Mouse (Mus musculus): ENCODE measurements around the gene Atoh7. TPM values are rescaled to one million over a fixed set of nuclear protein-coding genes. Genes with fewer than 3 reads are reported as not detected.
"Not testable (repeated sequence)": the region's sequence is repeated elsewhere in the genome, so short reads cannot be mapped to it uniquely, and the experiment has no call there.

The Atoh7 gene
- polyA plus RNA-seq (2015; fragmentation: Nextera tagmentation; extraction: Ambion mirVana), result 1.1 and 1.3 TPM in 2 replicates

- H3K9ac ChIP-seq (replicated peaks), result peak within 1 kb of the TSS; percentile 73
- H3K4me1 ChIP-seq (replicated peaks), result peaks cover 13% of the 10 kb centered on the region
- 4% methylated on average over 16 of the region's 16 CpGs for WGBS
- peaks cover 25% of the 10 kb centered on the region; the same call in 1 of the 2 replicates for H3K27me3 ChIP-seq
- peak within 1 kb of the TSS; percentile 74 for H3K4me2 ChIP-seq (replicated peaks)
- peak within 1 kb of the TSS; percentile 60 for H3K4me3 ChIP-seq (replicated peaks)
- H3K36me3 ChIP-seq, result no peaks in the 10 kb centered on the region
- H3K27ac ChIP-seq, result peak within 1 kb of the TSS; percentile 62
- no peaks in the 10 kb centered on the region for H3K9me3 ChIP-seq
- ATAC-seq, result peak; percentile 19
Measured at GRCm38 (mm10) chr10:63099521-63099920, at the start of gene Atoh7. Gene Atoh7 (plus strand): TSS chr10:63099651.

- ATAC-seq, result no peak
- Histone ChIP-seq H3K4me1 (replicated peaks) (no peaks in the 10 kb centered on the region), H3K27ac (no peak overlapping the region), H3K27me3 (no peaks in the 10 kb centered on the region), H3K4me3 (replicated peaks) (no peak overlapping the region), H3K9ac (replicated peaks) (no peak overlapping the region), H3K36me3 (no peaks in the 10 kb centered on the region), H3K4me2 (replicated peaks) (no peak overlapping the region), H3K9me3 (no peaks in the 10 kb centered on the region)
- WGBS, result 75% methylated on average over 7 of the region's 7 CpGs
Measured at GRCm38 (mm10) chr10:63051267-63051666, 48.2 kb upstream of the Atoh7 start.

GRCm38 (mm10) chr10:63052011-63052410 is 47.4 kb upstream of the Atoh7 start:
- Histone ChIP-seq H3K4me2 (replicated peaks) (no peak overlapping the region), H3K4me1 (replicated peaks) (no peaks in the 10 kb centered on the region), H3K4me3 (replicated peaks) (no peak overlapping the region), H3K27me3 (no peaks in the 10 kb centered on the region), H3K36me3 (no peaks in the 10 kb centered on the region), H3K9me3 (no peaks in the 10 kb centered on the region), H3K27ac (no peak overlapping the region), H3K9ac (replicated peaks) (no peak overlapping the region)
- no peak for ATAC-seq
- 86% methylated on average over 6 of the region's 6 CpGs for WGBS

- no peak for ATAC-seq
- H3K9me3 ChIP-seq, result no peaks in the 10 kb centered on the region
Measured at GRCm38 (mm10) chr10:63053007-63053406, 46.4 kb upstream of the Atoh7 start.

GRCm38 (mm10) chr10:63054071-63054470 is 45.4 kb upstream of the Atoh7 start:
- not testable (repeated sequence) for H3K36me3 ChIP-seq; H3K4me1 ChIP-seq (replicated peaks); ATAC-seq; H3K4me2 ChIP-seq (replicated peaks); H3K27me3 ChIP-seq; H3K9ac ChIP-seq (replicated peaks); H3K9me3 ChIP-seq; H3K4me3 ChIP-seq (replicated peaks); H3K27ac ChIP-seq
- 94% methylated on average over 6 of the region's 6 CpGs for WGBS

More at GRCm38 (mm10) chr10:63053007-63053406, 46.4 kb upstream of the Atoh7 start:
- Histone ChIP-seq H3K4me3 (replicated peaks) (no peak overlapping the region), H3K4me1 (replicated peaks) (no peaks in the 10 kb centered on the region), H3K27me3 (no peaks in the 10 kb centered on the region), H3K9ac (replicated peaks) (no peak overlapping the region), H3K27ac (no peak overlapping the region), H3K36me3 (no peaks in the 10 kb centered on the region), H3K4me2 (replicated peaks) (no peak overlapping the region)
- WGBS, result 57% methylated on average over 6 of the region's 6 CpGs

GRCm38 (mm10) chr10:63054586-63054985 is 44.9 kb upstream of the Atoh7 start:
- no peaks in the 10 kb centered on the region for H3K36me3 ChIP-seq
- no peak overlapping the region for H3K4me2 ChIP-seq (replicated peaks)
- 69% methylated on average over 2 of the region's 2 CpGs for WGBS
- H3K4me1 ChIP-seq (replicated peaks), result no peaks in the 10 kb centered on the region
- H3K9ac ChIP-seq (replicated peaks), result no peak overlapping the region
- no peak overlapping the region for H3K4me3 ChIP-seq (replicated peaks)
- no peaks in the 10 kb centered on the region for H3K27me3 ChIP-seq
- no peak for ATAC-seq
- H3K27ac ChIP-seq, result no peak overlapping the region
- no peaks in the 10 kb centered on the region for H3K9me3 ChIP-seq

GRCm38 (mm10) chr10:63056966-63057750 is 42.3 kb upstream of the Atoh7 start:
- Histone ChIP-seq H3K9me3 (no peaks in the 10 kb centered on the region), H3K36me3 (no peaks in the 10 kb centered on the region), H3K27ac (no peak overlapping the region), H3K27me3 (no peaks in the 10 kb centered on the region), H3K9ac (replicated peaks) (no peak overlapping the region), H3K4me2 (replicated peaks) (no peak overlapping the region), H3K4me1 (replicated peaks) (no peaks in the 10 kb centered on the region), H3K4me3 (replicated peaks) (no peak overlapping the region)
- WGBS, result 39% methylated on average over 24 of the region's 24 CpGs
- peak; percentile 17; the same call in 1 of the 2 replicates for ATAC-seq

- H3K9me3 ChIP-seq, result no peaks in the 10 kb centered on the region
- no peak within 1 kb of the TSS for H3K4me2 ChIP-seq (replicated peaks)
- no peak for ATAC-seq
- H3K36me3 ChIP-seq, result no peaks in the 10 kb centered on the region
- no peak within 1 kb of the TSS for H3K9ac ChIP-seq (replicated peaks)
- no peak within 1 kb of the TSS for H3K4me3 ChIP-seq (replicated peaks)
- H3K27me3 ChIP-seq, result no peaks in the 10 kb centered on the region
- H3K27ac ChIP-seq, result no peak within 1 kb of the TSS
- WGBS, result 91% methylated on average over 2 of the region's 2 CpGs
- no peaks in the 10 kb centered on the region for H3K4me1 ChIP-seq (replicated peaks)
Measured at GRCm38 (mm10) chr10:63059862-63060261, 39.6 kb upstream of the Atoh7 start, which contains the start of gene Pbld1. Gene Pbld1 (plus strand): TSS chr10:63060162.

- no peak overlapping the region for H3K4me2 ChIP-seq (replicated peaks)
- H3K4me1 ChIP-seq (replicated peaks), result no peaks in the 10 kb centered on the region
- no peak overlapping the region for H3K9ac ChIP-seq (replicated peaks)
- no peak for ATAC-seq
- no peak overlapping the region for H3K27ac ChIP-seq
- H3K9me3 ChIP-seq, result no peaks in the 10 kb centered on the region
- H3K27me3 ChIP-seq, result no peaks in the 10 kb centered on the region
- no peaks in the 10 kb centered on the region for H3K36me3 ChIP-seq
- WGBS, result 75% methylated on average over 11 of the region's 11 CpGs
- H3K4me3 ChIP-seq (replicated peaks), result no peak overlapping the region
Measured at GRCm38 (mm10) chr10:63060406-63060805, 39.0 kb upstream of the Atoh7 start.

GRCm38 (mm10) chr10:63061266-63061665 is 38.2 kb upstream of the Atoh7 start:
- Histone ChIP-seq H3K9ac (replicated peaks) (no peak overlapping the region), H3K4me1 (replicated peaks) (no peaks in the 10 kb centered on the region), H3K4me3 (replicated peaks) (no peak overlapping the region), H3K4me2 (replicated peaks) (no peak overlapping the region), H3K36me3 (no peaks in the 10 kb centered on the region), H3K27me3 (no peaks in the 10 kb centered on the region), H3K9me3 (no peaks in the 10 kb centered on the region), H3K27ac (no peak overlapping the region)
- no peak for ATAC-seq
- WGBS, result 74% methylated on average over 12 of the region's 12 CpGs

GRCm38 (mm10) chr10:63062696-63063095 is 36.8 kb upstream of the Atoh7 start:
- Histone ChIP-seq H3K36me3 (no peaks in the 10 kb centered on the region), H3K4me2 (replicated peaks) (no peak overlapping the region), H3K4me3 (replicated peaks) (no peak overlapping the region), H3K4me1 (replicated peaks) (no peaks in the 10 kb centered on the region), H3K27me3 (no peaks in the 10 kb centered on the region), H3K27ac (no peak overlapping the region), H3K9me3 (no peaks in the 10 kb centered on the region), H3K9ac (replicated peaks) (no peak overlapping the region)
- 97% methylated on average over 5 of the region's 5 CpGs for WGBS
- no peak for ATAC-seq

GRCm38 (mm10) chr10:63063365-63063764 is 36.1 kb upstream of the Atoh7 start:
- Histone ChIP-seq H3K4me2 (replicated peaks) (no peak overlapping the region), H3K4me1 (replicated peaks) (no peaks in the 10 kb centered on the region), H3K27ac (no peak overlapping the region), H3K9me3 (no peaks in the 10 kb centered on the region), H3K36me3 (no peaks in the 10 kb centered on the region), H3K4me3 (replicated peaks) (no peak overlapping the region), H3K27me3 (no peaks in the 10 kb centered on the region), H3K9ac (replicated peaks) (no peak overlapping the region)
- peak; percentile 21; the same call in 1 of the 2 replicates for ATAC-seq
- WGBS, result 70% methylated on average over 7 of the region's 7 CpGs

Measured in midbrain, embryonic 13.5 days (tissue).